Mouse (Mus musculus): ENCODE results near the gene Tlr13.

Gene Tlr13

GRCm38 (mm10) chrX:106142936-106143335 is at the start of gene Tlr13:
Gene Tlr13, plus strand, starts transcription at chrX:106143204.
- in situ Hi-C loops (cut with MseI, MboI): no loop called here

GRCm38 (mm10) chrX:106105464-106105863 is 37.5 kb upstream of the Tlr13 start:
- in situ Hi-C loops (cut with MseI, MboI): loop anchor here in 1 of 2 experiments (10.0 kb wide), 1 partner anchor 59 kb away; no protein-coding TSS in a partner anchor

- in situ Hi-C loops (cut with MseI, MboI): no loop called here
Observed at GRCm38 (mm10) chrX:106113881-106114280, 29.1 kb upstream of the Tlr13 start.

DNA sequence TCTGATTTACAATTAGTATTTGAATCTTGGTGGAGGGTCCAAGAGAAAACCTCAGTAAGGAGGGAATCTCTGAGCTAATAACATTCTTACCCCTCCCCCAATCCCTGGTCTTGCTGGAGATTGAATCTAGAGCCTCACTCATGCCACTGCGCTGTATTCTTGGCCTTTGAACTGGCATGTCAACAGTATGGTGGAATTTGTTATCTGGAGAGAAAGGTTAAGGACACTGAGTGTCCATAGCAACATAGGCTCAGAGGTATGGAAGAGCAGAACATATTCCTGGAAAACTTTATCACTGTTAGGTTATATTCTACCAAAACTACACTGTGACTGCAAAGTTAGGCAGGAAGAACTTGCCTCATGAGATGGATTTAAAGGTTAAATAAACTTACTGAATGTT is 28.3 kb upstream of the Tlr13 start:
- in situ Hi-C loops (cut with MseI, MboI): no loop called here

GRCm38 (mm10) chrX:106122823-106123222 is 20.2 kb upstream of the Tlr13 start:
- in situ Hi-C loops (cut with MseI, MboI): no loop called here

DNA sequence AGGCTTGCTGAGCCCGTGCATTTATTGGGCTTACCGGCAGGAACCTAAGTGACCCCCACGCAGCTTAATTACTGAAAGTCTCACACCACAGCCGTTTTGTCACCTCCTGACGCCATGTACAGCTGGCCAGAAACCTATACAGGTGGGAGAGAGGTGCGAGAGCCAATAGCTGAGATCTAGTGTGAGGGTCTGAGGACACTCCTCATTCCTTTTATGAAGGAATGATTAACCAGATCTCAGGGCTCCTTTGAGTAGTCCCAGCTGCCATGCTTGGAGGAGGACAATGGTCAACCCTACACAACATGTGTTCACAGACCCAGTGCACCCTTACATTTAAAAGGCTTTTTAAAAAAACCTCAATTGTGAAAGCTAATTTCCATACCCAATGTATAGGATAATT is 14.7 kb upstream of the Tlr13 start:
- in situ Hi-C loops (cut with MseI, MboI): no loop called here

DNA sequence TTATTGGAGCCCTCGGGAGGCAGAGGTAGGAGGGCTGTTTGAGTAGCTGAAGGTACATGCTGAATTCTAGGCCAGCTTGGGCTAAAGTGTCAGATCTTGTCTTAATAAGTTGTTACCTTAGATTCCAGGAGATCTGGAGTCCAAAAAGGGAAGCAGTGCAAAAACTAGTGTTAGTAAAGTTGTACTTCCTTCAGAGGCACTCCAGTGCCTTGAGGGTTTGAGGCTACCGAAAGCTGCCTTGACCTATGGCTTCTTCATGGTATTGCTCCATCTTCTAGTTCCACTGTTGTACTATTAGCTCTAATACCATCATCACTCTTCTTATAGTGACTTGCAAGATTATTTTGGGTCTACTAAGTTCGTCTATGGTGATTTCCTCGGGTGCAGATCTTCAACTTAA is 13.1 kb upstream of the Tlr13 start:
- in situ Hi-C loops (cut with MseI, MboI): no loop called here

GRCm38 (mm10) chrX:106134916-106135315 is 8.1 kb upstream of the Tlr13 start:
- in situ Hi-C loops (cut with MseI, MboI): no loop called here

GRCm38 (mm10) chrX:106135484-106135883 is 7.5 kb upstream of the Tlr13 start:
- in situ Hi-C loops (cut with MseI, MboI): no loop called here

GRCm38 (mm10) chrX:106135916-106136575 is 7.0 kb upstream of the Tlr13 start:
- in situ Hi-C loops (cut with MseI, MboI): no loop called here

GRCm38 (mm10) chrX:106139309-106140070 is 3.5 kb upstream of the Tlr13 start:
- in situ Hi-C loops (cut with MseI, MboI): no loop called here

DNA sequence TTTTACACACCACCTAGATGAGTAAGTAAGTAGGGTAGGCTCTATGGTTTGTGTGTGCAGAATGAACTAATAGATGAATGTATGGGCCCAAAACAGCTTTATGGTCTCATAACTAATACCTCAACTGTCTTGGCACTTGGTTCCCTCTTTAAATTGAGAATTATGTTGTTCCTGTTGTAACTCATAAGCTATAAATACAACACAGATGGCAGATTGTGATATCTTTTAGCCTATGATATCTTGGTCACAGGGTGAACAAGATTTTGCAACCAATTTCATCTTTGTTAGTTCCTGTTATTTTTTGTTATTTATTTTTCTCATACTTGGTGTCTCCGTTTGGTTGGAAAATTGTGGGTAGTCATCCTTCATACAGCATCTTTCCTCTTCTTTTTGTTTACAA is 5.2 kb downstream of the Tlr13 start:
- in situ Hi-C loops (cut with MseI, MboI): no loop called here

DNA sequence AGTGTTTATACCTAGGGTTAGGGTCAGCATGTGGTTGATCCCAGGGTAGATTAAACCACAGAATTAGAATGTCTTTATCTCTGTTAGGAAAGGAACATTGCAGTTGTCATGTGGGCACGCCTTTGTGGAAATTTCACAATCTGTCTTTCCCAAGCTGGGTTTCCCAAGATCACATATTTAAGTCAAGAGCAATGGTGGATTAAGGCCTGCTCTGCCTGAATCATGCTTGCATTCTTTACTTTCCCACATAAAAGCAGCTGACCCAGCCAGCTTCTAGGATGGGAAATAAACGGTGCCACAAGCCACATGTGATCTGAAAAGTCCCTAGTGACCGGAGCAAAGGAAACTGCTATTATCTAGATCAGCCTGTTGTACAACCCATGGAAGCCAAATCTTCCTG is 6.5 kb downstream of the Tlr13 start:
- in situ Hi-C loops (cut with MseI, MboI): no loop called here

DNA sequence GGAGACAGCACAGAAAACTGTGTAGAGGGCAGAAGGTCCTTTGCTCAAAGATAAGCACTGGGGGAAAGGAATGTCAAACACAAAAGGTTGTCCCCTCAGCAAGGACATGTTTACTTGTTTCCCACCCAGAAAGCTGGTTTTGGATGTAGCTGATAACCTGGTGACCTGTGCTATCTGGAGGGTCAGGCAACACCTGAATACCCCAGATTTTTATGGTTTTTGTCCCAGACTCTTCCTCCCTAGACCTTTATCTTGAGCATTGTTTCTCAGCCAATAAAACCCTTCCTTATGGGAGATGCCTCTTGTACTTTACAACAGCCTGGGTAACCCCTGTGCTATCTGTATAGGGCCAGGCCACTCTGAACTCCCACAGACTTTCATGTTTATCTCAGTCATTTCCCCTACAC is 11.2 kb downstream of the Tlr13 start:
- in situ Hi-C loops (cut with MseI, MboI): no loop called here

DNA sequence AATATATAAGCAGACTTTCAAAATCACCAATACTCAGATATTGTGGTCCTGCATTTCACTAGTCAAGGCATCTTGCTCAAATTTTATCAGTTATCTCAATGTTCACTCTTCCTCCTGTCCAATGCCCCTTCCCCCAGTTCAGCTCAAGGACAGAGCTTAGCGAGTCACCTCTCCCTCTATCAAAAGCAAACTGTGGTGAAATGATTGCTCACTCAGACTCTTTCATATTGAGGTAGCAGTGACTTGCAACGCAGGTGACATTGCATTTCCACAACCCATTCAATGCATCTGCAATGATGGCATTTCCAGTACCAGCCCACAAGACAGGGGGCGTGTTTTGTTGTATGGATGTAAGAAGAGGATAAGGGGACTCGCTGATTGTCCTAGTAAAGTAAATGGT is 12.9 kb downstream of the Tlr13 start:
- in situ Hi-C loops (cut with MseI, MboI): no loop called here

- in situ Hi-C loops (cut with MseI, MboI): loop anchor here in 1 of 2 experiments (10.0 kb wide), 1 partner anchor 59 kb away; no protein-coding TSS in a partner anchor
Observed at GRCm38 (mm10) chrX:106163995-106164394, 21.0 kb downstream of the Tlr13 start.

DNA sequence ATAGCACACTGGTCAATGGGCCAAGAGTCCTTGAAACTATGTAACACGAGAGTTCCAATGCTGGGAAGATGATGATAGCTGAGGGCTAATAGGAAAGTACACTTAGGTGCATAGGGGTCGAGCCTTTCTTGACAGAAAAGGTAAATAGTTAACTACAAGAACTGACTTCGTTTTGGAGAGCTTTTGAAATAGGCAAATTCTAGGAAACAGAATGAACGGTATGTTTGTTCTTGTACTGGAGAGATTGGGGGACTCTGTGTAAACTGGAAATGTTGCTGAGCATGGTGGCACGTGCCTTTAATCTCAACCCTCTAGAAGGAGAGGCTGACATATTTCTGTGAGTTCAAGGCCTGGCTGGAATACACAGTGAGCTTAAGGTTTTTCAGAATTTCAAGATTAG is 21.6 kb downstream of the Tlr13 start:
- in situ Hi-C loops (cut with MseI, MboI): loop anchor here in 1 of 2 experiments (10.0 kb wide), 1 partner anchor 60 kb away; no protein-coding TSS in a partner anchor

DNA sequence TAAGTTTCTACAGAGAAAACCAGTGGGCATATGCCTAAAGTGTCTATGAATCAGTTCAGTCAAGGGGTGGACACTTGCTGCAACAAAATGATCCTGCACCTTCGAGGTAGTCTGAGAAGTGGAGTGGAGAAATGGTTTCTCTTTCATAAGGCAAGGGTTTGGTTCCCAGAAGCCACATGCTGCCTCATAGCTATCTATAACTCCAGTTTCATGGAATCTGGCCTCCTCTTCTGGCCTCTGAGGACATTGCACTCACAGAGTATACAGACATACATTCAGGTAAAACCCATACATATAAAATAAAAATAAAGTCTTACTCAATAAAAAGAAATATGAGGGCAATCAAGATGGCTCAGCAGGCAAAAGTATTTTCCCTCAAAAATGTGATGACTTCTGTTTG is 22.1 kb downstream of the Tlr13 start:
- in situ Hi-C loops (cut with MseI, MboI): loop anchor here (5.0 to 10.0 kb wide), 2 partner anchors 60 to 138 kb away; partner anchors contain the start of gene Atp7a (in 1 of the 2)

DNA sequence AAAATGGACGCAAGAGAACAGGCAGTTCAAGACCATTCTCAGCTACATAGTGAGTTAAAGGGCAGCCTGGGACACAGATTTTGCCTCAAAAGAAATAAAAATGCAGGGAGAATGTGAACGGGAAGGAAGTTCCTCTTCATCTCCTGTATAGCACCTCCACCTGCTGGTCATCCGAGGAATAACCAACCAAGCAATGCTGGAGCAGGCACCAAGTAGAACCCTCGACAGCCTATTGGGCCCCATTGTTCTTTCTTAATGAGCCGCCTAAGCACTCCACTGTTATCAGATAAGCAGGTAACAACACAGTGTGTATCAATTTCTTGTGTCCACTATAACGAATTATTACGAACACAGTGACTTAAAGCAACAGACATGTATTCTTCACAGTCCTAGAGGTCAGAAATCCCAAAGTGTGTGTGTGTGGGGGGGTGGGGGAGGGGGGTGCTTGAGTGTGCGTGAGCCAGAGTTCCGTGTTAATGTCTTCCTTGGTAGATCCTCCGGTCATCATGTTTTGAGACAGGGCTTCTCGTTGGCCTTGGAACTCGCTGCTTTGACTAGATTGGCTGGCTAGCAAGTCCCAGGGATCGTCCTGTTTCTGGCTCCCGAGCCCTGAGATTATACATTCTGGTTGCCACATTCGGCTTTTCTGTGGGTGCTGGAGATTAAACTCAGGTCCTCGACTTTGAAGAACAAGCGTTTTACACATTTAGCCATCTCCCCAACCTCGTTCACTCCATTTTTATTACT is 28.3 kb downstream of the Tlr13 start:
- in situ Hi-C loops (cut with MseI, MboI): loop anchor here in 1 of 2 experiments (5.0 kb wide), 1 partner anchor 144 kb away; the partner anchor contains the start of gene Atp7a

DNA sequence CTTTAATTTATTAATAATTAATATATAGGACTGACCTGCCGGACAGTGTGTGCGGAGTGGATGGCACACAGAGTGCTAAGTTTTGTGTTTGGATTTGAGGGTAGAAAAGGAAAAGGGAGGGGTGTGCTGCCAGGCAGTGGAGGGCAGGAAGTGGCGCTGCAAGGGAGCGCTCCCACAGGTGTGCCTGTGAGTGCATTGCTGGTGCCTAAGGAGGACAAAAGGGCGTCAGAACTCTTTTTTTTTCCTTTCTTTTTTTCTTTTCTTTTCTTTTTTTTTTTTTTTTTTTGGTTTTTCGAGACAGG is 28.8 kb downstream of the Tlr13 start:
- in situ Hi-C loops (cut with MseI, MboI): loop anchor here in 1 of 2 experiments (5.0 kb wide), 1 partner anchor 145 kb away; the partner anchor contains the start of gene Atp7a

- in situ Hi-C loops (cut with MseI, MboI): no loop called here
Observed at GRCm38 (mm10) chrX:106176331-106176730, 33.3 kb downstream of the Tlr13 start.

- in situ Hi-C loops (cut with MseI, MboI): no loop called here
Observed at GRCm38 (mm10) chrX:106184279-106184678, 41.3 kb downstream of the Tlr13 start.

All from mouse trophoblast stem cell (cell line).